Mouse (Mus musculus) megakaryocyte, embryonic 14.5 days (primary cell): Measurements from ENCODE around the gene Gm26558.

ENCODE experiments used
- FLI1 ChIP-seq: IDR thresholded peaks from 2 replicates; pipeline ENCODE4 v1.6.1; 2012; ENCODE audit warnings: low read length, inconsistent platforms, mixed read lengths
- GATA1 ChIP-seq: IDR thresholded peaks from 3 replicates; pipeline ENCODE4 v1.6.1; 2012; ENCODE audit warnings: mixed read lengths, low read length, inconsistent platforms, borderline replicate concordance

- TF ChIP-seq GATA1: no peak
- TF ChIP-seq FLI1: no peak
Measured at GRCm38 (mm10) chr2:70669241-70669640, 7.3 kb upstream of the Gm26558 start.
